Comparison of ENCODE assay signal across 8 mouse cellular contexts in the genomic region with DNA sequence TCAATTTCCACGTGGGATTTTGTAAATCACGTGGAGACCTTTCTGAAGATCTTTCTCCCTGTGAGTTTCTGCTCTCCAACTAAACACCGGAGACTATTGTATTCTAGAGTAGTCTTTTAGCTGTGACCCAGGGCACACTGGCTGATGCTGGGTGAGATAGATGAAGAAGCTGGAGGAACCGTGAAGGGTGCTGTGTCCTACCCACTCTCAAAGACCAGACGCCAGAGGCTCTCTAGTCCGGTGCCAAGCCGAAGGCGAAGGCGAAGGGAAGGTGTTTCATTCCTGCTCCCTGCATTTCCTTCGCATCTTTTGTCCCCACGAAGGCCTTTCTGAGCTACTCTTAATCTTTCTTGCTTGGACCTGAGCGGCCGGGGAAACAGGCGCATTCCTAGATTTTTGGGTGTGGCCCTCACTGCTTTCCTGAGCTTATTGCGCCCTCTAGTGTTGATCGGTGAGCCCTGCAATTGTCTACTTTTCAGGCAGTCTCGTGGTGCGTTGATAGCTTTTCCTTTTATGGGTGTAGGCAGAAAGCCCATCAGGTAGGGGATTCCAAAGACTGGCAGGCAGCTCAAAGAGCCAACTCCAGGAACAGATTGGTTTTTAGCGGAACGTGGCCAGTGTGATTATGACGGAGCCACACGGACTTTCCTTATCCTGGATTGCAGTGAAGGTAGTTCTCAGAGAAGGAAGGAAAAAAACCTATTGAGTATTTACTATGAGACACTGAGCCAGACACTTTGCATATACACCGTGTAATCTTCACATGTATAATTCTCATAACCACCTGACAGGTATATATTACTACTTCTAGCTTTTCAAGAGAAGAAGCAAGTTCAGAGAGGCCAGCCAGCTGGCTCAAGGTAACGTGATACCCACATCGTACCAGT. TPM values are rescaled to one million over a fixed set of nuclear protein-coding genes. Genes with fewer than 3 reads are reported as not detected.
DNase-seq lines count a peak whose midpoint lies in the region; ATAC-seq and TF ChIP-seq lines count a peak whose summit lies in the region.

No protein-coding gene starts in this region.

- H3K27me3 ChIP-seq in C2C12 (ENCODE audit: control insufficient read depth, insufficient read depth, insufficient read length) = no peaks in the 10 kb centered on the region
- H3K27me3 ChIP-seq in heart, embryonic 12.5 days (replicated peaks) = no peaks in the 10 kb centered on the region
- H3K27me3 ChIP-seq in kidney, embryonic 16.5 days (ENCODE audit: insufficient read depth, low read length) = peaks cover 8% of the 10 kb centered on the region; the same call in 1 of the 2 replicates
- H3K27me3 ChIP-seq in liver, embryonic 11.5 days (replicated peaks; ENCODE audit: control insufficient read depth, insufficient read depth, low read length) = 0 out of 2 replicates have a peak, but pooled peaks cover 4% of the 10 kb centered on the region
- no peaks in the 10 kb centered on the region for H3K27me3 ChIP-seq in myocyte (ENCODE audit: control insufficient read depth, insufficient read depth, insufficient read length)

- peaks cover 22% of the 10 kb centered on the region for H3K4me1 ChIP-seq in embryonic fibroblast, embryonic 13.5 days (ENCODE audit: control insufficient read depth, insufficient read depth, low read length)
- peaks cover 28% of the 10 kb centered on the region for H3K4me1 ChIP-seq in heart, embryonic 12.5 days (replicated peaks)
- peaks cover 9% of the 10 kb centered on the region for H3K4me1 ChIP-seq in kidney, embryonic 16.5 days (ENCODE audit: insufficient read depth, low read length)
- H3K4me1 ChIP-seq in liver, embryonic 11.5 days (replicated peaks; ENCODE audit: control insufficient read depth, insufficient read depth, low read length) = no peaks in the 10 kb centered on the region

- H3K79me3 ChIP-seq in C2C12 (ENCODE audit: low read depth) = no peaks in the 10 kb centered on the region

- peak overlapping the region; percentile 67 for H3K4me2 ChIP-seq in heart, embryonic 12.5 days
- peak overlapping the region; percentile 51 for H3K4me2 ChIP-seq in kidney, embryonic 16.5 days (replicated peaks; ENCODE audit: low read depth, low read length)
- peak overlapping the region; percentile 42 for H3K4me2 ChIP-seq in liver, embryonic 11.5 days
- H3K4me2 ChIP-seq in myocyte (ENCODE audit: low read depth) = peak overlapping the region; percentile 90

- no peaks in the 10 kb centered on the region for H3K79me2 ChIP-seq in C2C12 (ENCODE audit: control insufficient read depth, insufficient read depth)
- H3K79me2 ChIP-seq in myocyte (ENCODE audit: control insufficient read depth, insufficient read depth) = no peaks in the 10 kb centered on the region

- peak overlapping the region; percentile 86 for H3ac ChIP-seq in C2C12 (ENCODE audit: control insufficient read depth, insufficient read length, low read depth)
- H3ac ChIP-seq in myocyte (ENCODE audit: control insufficient read depth, insufficient read length) = no peak overlapping the region

- peak overlapping the region; percentile 94 for H3K27ac ChIP-seq in embryonic fibroblast, embryonic 13.5 days (ENCODE audit: insufficient read depth, low read length)
- 0 out of 2 replicates have a peak overlapping the region, but pooled peaks have one; percentile 10 for H3K27ac ChIP-seq in heart, embryonic 12.5 days (ENCODE audit: poor library complexity, severe bottlenecking)
- H3K27ac ChIP-seq in kidney, embryonic 16.5 days (ENCODE audit: low read length) = no peak overlapping the region
- no peak overlapping the region for H3K27ac ChIP-seq in liver, embryonic 11.5 days (ENCODE audit: low read depth, low read length)

- WGBS in heart, embryonic 12.5 days = 12% methylated on average over 25 of the region's 25 CpGs
- WGBS in kidney, embryonic 16.5 days = 13% methylated on average over 25 of the region's 25 CpGs
- WGBS in liver, embryonic 11.5 days = 17% methylated on average over 25 of the region's 25 CpGs

- H3K9ac ChIP-seq in heart, embryonic 12.5 days = peak overlapping the region; percentile 67
- H3K9ac ChIP-seq in kidney, embryonic 16.5 days (replicated peaks; ENCODE audit: low read length) = peak overlapping the region; percentile 53; the same call in 1 of the 2 replicates
- H3K9ac ChIP-seq in liver, embryonic 11.5 days (ENCODE audit: low read depth, low read length) = no peak overlapping the region

- no peak for TF ChIP-seq POLR2A in embryonic fibroblast, embryonic 13.5 days (IDR thresholded peaks at IDR 0.05; ENCODE audit: low read depth, low read length)
- no peak for TF ChIP-seq POLR2A in myocyte (IDR thresholded peaks at IDR 0.05; ENCODE audit: insufficient read length, low read depth)

- DNase-seq in brain, adult 2 months (ENCODE audit: low read depth, low spot score) = peak; percentile 93
- peak; percentile 79 for DNase-seq in liver, embryonic 11.5 days (ENCODE audit: low spot score)
- peak; percentile 50 to 80 for DNase-seq in spleen, postnatal 4 days (ENCODE audit: low spot score in 2 of 2)

- H3K4me3 ChIP-seq in C2C12 (ENCODE audit: insufficient read depth, poor library complexity, severe bottlenecking) = peak overlapping the region; percentile 12
- no peak overlapping the region for H3K4me3 ChIP-seq in embryonic fibroblast, embryonic 13.5 days (ENCODE audit: insufficient read depth, low read length)
- H3K4me3 ChIP-seq in heart, embryonic 12.5 days = peak overlapping the region; percentile 39
- peak overlapping the region; percentile 34 for H3K4me3 ChIP-seq in kidney, embryonic 16.5 days (ENCODE audit: low read length)
- H3K4me3 ChIP-seq in liver, embryonic 11.5 days (ENCODE audit: low read depth, low read length) = peak overlapping the region; percentile 7
- peak overlapping the region; percentile 8 for H3K4me3 ChIP-seq in myocyte

- no peaks in the 10 kb centered on the region for H3K9me3 ChIP-seq in heart, embryonic 12.5 days (replicated peaks)
- no peaks in the 10 kb centered on the region for H3K9me3 ChIP-seq in kidney, embryonic 16.5 days (ENCODE audit: low read length)
- no peaks in the 10 kb centered on the region for H3K9me3 ChIP-seq in liver, embryonic 11.5 days (ENCODE audit: control insufficient read depth, low read length)

- TF ChIP-seq CTCF in C2C12 (IDR thresholded peaks at IDR 0.05; ENCODE audit: control insufficient read depth, insufficient read depth, insufficient read length) = peak; percentile 76
- TF ChIP-seq CTCF in embryonic fibroblast, embryonic 13.5 days (IDR thresholded peaks at IDR 0.05; ENCODE audit: borderline replicate concordance, insufficient read depth, low read length) = peak; percentile 83; the same call in 1 of the 2 replicates

- H3K36me3 ChIP-seq in C2C12 (ENCODE audit: control insufficient read depth, insufficient read depth) (no peaks in the 10 kb centered on the region), myocyte (ENCODE audit: control insufficient read depth, insufficient read depth) (no peaks in the 10 kb centered on the region)
- no peaks in the 10 kb centered on the region for H3K36me3 ChIP-seq in heart, embryonic 12.5 days
- H3K36me3 ChIP-seq in kidney, embryonic 16.5 days (ENCODE audit: insufficient read depth, low read length) = no peaks in the 10 kb centered on the region
- no peaks in the 10 kb centered on the region for H3K36me3 ChIP-seq in liver, embryonic 11.5 days (ENCODE audit: control insufficient read depth, insufficient read depth, low read length)

- ATAC-seq in heart, embryonic 12.5 days (ENCODE audit: insufficient number of reproducible peaks, low FRiP score) = no peak
- ATAC-seq in kidney, embryonic 16.5 days (ENCODE audit: low FRiP score, low TSS enrichment) = peak; percentile 13; the same call in 1 of the 2 replicates
- ATAC-seq in liver, embryonic 11.5 days (replicated peaks; ENCODE audit: low FRiP score) = 0 out of 2 replicates have a peak, but pooled peaks have one; percentile 11

TF ChIP-seq in C2C12, 6 proteins besides CTCF, POLR2A, EP300 and RAD21:
- TF ChIP-seq MAX (IDR thresholded peaks at IDR 0.05) = peak; percentile 49
- TF ChIP-seq FOSL1 (IDR thresholded peaks at IDR 0.05; ENCODE audit: insufficient read depth, low read length, poor library complexity, severe bottlenecking) = no peak
- TF ChIP-seq USF1 (IDR thresholded peaks at IDR 0.05; ENCODE audit: low read depth) = no peak
- no peak for TF ChIP-seq MYOG (IDR thresholded peaks at IDR 0.05; ENCODE audit: control insufficient read depth, extremely low read depth, insufficient read length)
- no peak for TF ChIP-seq CEBPB (IDR thresholded peaks at IDR 0.05; ENCODE audit: low read depth)
- no peak for TF ChIP-seq MYOD1 (IDR thresholded peaks at IDR 0.05; ENCODE audit: control insufficient read depth, insufficient read length, low read depth)

TF ChIP-seq in myocyte, 11 proteins besides CTCF, POLR2A, EP300 and RAD21 (continues in another document):
- TF ChIP-seq CEBPB (IDR thresholded peaks at IDR 0.05; ENCODE audit: insufficient read depth, poor library complexity, severe bottlenecking) = no peak
- no peak for TF ChIP-seq TCF3 (IDR thresholded peaks at IDR 0.05; ENCODE audit: insufficient read length, low read depth)
- peak; percentile 24 for TF ChIP-seq USF1 (IDR thresholded peaks at IDR 0.05; ENCODE audit: low read depth)
- TF ChIP-seq SRF (IDR thresholded peaks at IDR 0.05; ENCODE audit: control insufficient read depth, insufficient read length, low read depth) = peak; percentile 93
- no peak for TF ChIP-seq REST (IDR thresholded peaks at IDR 0.05; ENCODE audit: insufficient read depth, insufficient read length)
- TF ChIP-seq MAX (IDR thresholded peaks at IDR 0.05; ENCODE audit: low read depth) = no peak
- no peak for TF ChIP-seq E2F4 (IDR thresholded peaks at IDR 0.05; ENCODE audit: insufficient read depth)
- no peak for TF ChIP-seq MYOG (IDR thresholded peaks at IDR 0.05; ENCODE audit: control insufficient read depth in 1 of 3, insufficient read depth in 1 of 3, insufficient read length in 2 of 3, low read depth in 2 of 3)
- TF ChIP-seq MYOD1 (IDR thresholded peaks at IDR 0.05; ENCODE audit: control insufficient read depth in 1 of 3, insufficient read length in 2 of 3, low read depth in 2 of 3) = no peak

RNA-seq across cellular contexts. Expression of a gene that starts 5.9 kb away (rescaled TPM):
- polyA plus RNA-seq in C2C12 (2012; fragmentation: generic; extraction: Trizol) = 11.2 TPM
- 54.8 and 74.0 TPM in 2 replicates for polyA plus RNA-seq in embryonic fibroblast, embryonic 13.5 days (2011; ENCODE audit: insufficient read length, low read depth, missing spikeins)
- 40.1 and 43.3 TPM in 2 replicates for polyA plus RNA-seq in heart, embryonic 12.5 days (2016; fragmentation: Nextera tagmentation; extraction: Ambion mirVana)
- 28.6 and 29.3 TPM in 2 replicates for polyA plus RNA-seq in kidney, embryonic 16.5 days (2015; fragmentation: Nextera tagmentation; extraction: Ambion mirVana)
- 12.1 and 12.6 TPM in 2 replicates for polyA plus RNA-seq in liver, embryonic 11.5 days (2014; fragmentation: Nextera tagmentation; extraction: Ambion mirVana)
- 8.9 TPM for polyA plus RNA-seq in myocyte (2012; fragmentation: generic; extraction: Trizol)

RNA-seq across cellular contexts. Expression of a gene that starts 7.8 kb away (rescaled TPM):
- polyA plus RNA-seq in C2C12 (2012; fragmentation: generic; extraction: Trizol) (not detected), myocyte (2012; fragmentation: generic; extraction: Trizol) (not detected)
- polyA plus RNA-seq in embryonic fibroblast, embryonic 13.5 days (2011; ENCODE audit: insufficient read length, low read depth, missing spikeins) = not detected in 2 replicates
- not detected in 2 replicates for polyA plus RNA-seq in heart, embryonic 12.5 days (2016; fragmentation: Nextera tagmentation; extraction: Ambion mirVana)
- polyA plus RNA-seq in kidney, embryonic 16.5 days (2015; fragmentation: Nextera tagmentation; extraction: Ambion mirVana) = not detected in 2 replicates
- polyA plus RNA-seq in liver, embryonic 11.5 days (2014; fragmentation: Nextera tagmentation; extraction: Ambion mirVana) = not detected in 2 replicates

Comparison
In these comparisons a context has a peak if more than half of its experiments do, and no peak if none do; other contexts are left out.
1. H3K27ac ChIP-seq: peak in embryonic fibroblast, embryonic 13.5 days (single experiment) and heart, embryonic 12.5 days (single experiment); none in kidney, embryonic 16.5 days (single experiment) and liver, embryonic 11.5 days (single experiment).
2. Peak in every context shown above with its lines, with median percentiles within 50 percentile points of each other: DNase-seq and H3K4me2 ChIP-seq.